Mouse (Mus musculus): Measurements from ENCODE around the gene Gm2916. TPM values are rescaled to one million over a fixed set of nuclear protein-coding genes. Genes with fewer than 3 reads are reported as not detected.
"Not testable (repeated sequence)": the region's sequence is repeated elsewhere in the genome, so short reads cannot be mapped to it uniquely, and the experiment has no call there.

Gm2916 gene
- total RNA-seq (2017) = not detected in 2 replicates

DNA sequence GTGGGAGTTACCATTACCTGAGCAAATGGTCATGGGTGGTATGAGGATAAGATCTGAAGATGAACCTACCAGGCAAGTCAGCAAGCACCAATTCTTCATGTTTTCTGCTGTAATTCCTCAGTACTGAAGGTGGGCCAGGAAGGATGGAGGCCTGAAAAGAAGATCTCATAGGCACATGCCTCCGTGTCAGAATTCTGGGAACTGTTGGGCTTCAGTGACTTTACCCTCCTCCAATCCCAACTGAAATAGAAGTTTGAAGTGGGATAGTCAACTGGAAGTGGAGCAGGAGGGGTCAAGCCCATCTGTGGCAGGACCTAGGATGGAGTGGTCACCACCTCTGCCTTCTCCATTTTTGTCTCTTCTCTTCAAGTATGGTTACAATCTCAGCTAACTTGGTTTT lies at the start of gene Gm2916:
Gene Gm2916 (plus strand): TSS at position 301 of the 400 bp plus-strand sequence.
- not testable (repeated sequence) for ATAC-seq (ENCODE audit: extremely low read depth, insufficient number of reproducible peaks, low FRiP score, poor library complexity, severe bottlenecking)

DNA sequence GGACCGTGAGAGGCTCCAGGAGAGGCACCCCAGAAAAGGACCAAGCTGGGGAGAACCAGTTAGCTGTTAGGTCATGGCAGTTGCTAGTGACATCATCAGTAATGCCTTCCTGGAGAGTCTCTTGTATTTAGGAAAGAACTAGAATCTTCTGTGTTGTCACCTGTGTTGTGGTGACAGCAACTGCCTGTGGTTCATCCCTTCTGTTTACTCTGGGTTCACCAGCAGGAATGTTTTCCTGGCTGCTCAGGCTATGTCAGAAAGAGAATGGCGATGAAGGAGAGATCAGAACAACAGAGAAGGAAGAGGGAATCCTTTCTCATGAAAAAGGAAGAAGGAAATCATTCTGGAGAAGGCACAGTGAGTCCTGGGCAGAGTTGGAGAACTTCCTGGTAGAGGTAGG lies 38.0 kb upstream of the Gm2916 start, which contains the start of gene Gm3033:
Gene Gm3033 (plus strand): TSS at position 301 of the 400 bp plus-strand sequence.
- ATAC-seq (ENCODE audit: extremely low read depth, insufficient number of reproducible peaks, low FRiP score, poor library complexity, severe bottlenecking) = not testable (repeated sequence)

- not testable (repeated sequence) for ATAC-seq (ENCODE audit: extremely low read depth, insufficient number of reproducible peaks, low FRiP score, poor library complexity, severe bottlenecking)
Measured at GRCm38 (mm10) chr14:3931456-3931855, 47.5 kb downstream of the Gm2916 start, which contains the start of gene Gm3029. Gene Gm3029 (plus strand): TSS chr14:3931756.

- ATAC-seq (ENCODE audit: extremely low read depth, insufficient number of reproducible peaks, low FRiP score, poor library complexity, severe bottlenecking) = not testable (repeated sequence)
Measured at GRCm38 (mm10) chr14:3963247-3963646, 79.3 kb downstream of the Gm2916 start, which contains the start of gene Gm3095. Gene Gm3095 (plus strand): TSS chr14:3963547.

Other genes with a start within 250 kb of the Gm2916 start
- not detected in 2 replicates for gene Gm3012, start 249.7 kb upstream of the Gm2916 start, total RNA-seq (2017)
- gene Gm3020, start 232.1 kb upstream of the Gm2916 start, total RNA-seq (2017) = not detected in 2 replicates
- gene Gm3043, start 195.4 kb upstream of the Gm2916 start, total RNA-seq (2017) = not detected in 2 replicates
- gene Gm3002, start 74.1 kb upstream of the Gm2916 start, total RNA-seq (2017) = not detected in 2 replicates
- not detected in 2 replicates for gene Gm3033, start 37.9 kb upstream of the Gm2916 start, total RNA-seq (2017)
- gene Gm3029, start 47.6 kb downstream of the Gm2916 start, total RNA-seq (2017) = not detected in 2 replicates
- gene Gm3095, start 79.4 kb downstream of the Gm2916 start, total RNA-seq (2017) = 0.23 TPM in 1 of 2 replicates, not detected in the other
- not detected in 2 replicates for gene Gm3099, start 114.2 kb downstream of the Gm2916 start, total RNA-seq (2017)
- gene Gm5796, start 139.8 kb downstream of the Gm2916 start, total RNA-seq (2017) = not detected in 2 replicates
- gene Gm3115, start 199.9 kb downstream of the Gm2916 start, total RNA-seq (2017) = not detected in 2 replicates
- gene Gm8108, start 226.4 kb downstream of the Gm2916 start, total RNA-seq (2017) = not detected in 2 replicates

All from neutrophil, adult 5-6 weeks (primary cell).